Mouse (Mus musculus): Measurements from ENCODE around the gene Rab11fip3. TPM values are rescaled to one million over a fixed set of nuclear protein-coding genes. Genes with fewer than 3 reads are reported as not detected.
A peak's percentile ranks its signal among the peaks of the same experiment; 100 is the strongest.

The Rab11fip3 gene
- polyA plus RNA-seq, 1 experiment: 19.7 TPM

GRCm38 (mm10) chr17:25941511-25942241, 127.7 kb downstream of the Rab11fip3 start:
- H3ac ChIP-seq (ENCODE audit: control insufficient read depth, insufficient read length): peak overlapping the region; percentile 81
- peak overlapping the region; percentile 59 for H3K4me3 ChIP-seq
- peaks cover 12% of the 10 kb centered on the region for H3K79me2 ChIP-seq (ENCODE audit: control insufficient read depth, insufficient read depth)
- H3K4me2 ChIP-seq (ENCODE audit: low read depth): peak overlapping the region; percentile 95
- peaks cover 8% of the 10 kb centered on the region for H3K27me3 ChIP-seq (ENCODE audit: control insufficient read depth, insufficient read depth, insufficient read length)
- no peak for TF ChIP-seq REST (IDR thresholded peaks at IDR 0.05; ENCODE audit: insufficient read depth, insufficient read length)
- no peak for TF ChIP-seq TCF12 (IDR thresholded peaks at IDR 0.05; ENCODE audit: insufficient read depth, poor library complexity, severe bottlenecking)
- peak; percentile 91 for TF ChIP-seq POLR2AphosphoS2 (IDR thresholded peaks at IDR 0.05; ENCODE audit: insufficient read length, low read depth)
- peak in 2 of 3 experiments; percentile 6 to 37 for TF ChIP-seq MYOD1 (IDR thresholded peaks at IDR 0.05; ENCODE audit: control insufficient read depth in 1 of 3, insufficient read length in 2 of 3, low read depth in 2 of 3)
- no peak for TF ChIP-seq USF1 (IDR thresholded peaks at IDR 0.05; ENCODE audit: low read depth)
- peak in 2 of 3 experiments; percentile 42 to 55 for TF ChIP-seq MYOG (IDR thresholded peaks at IDR 0.05; ENCODE audit: control insufficient read depth in 1 of 3, insufficient read depth in 1 of 3, insufficient read length in 2 of 3, low read depth in 2 of 3)
- peak; percentile 35 for TF ChIP-seq E2F4 (IDR thresholded peaks at IDR 0.05; ENCODE audit: insufficient read depth)
- peak; percentile 87 for TF ChIP-seq POLR2A (IDR thresholded peaks at IDR 0.05; ENCODE audit: insufficient read length, low read depth)
- no peak for TF ChIP-seq CEBPB (IDR thresholded peaks at IDR 0.05; ENCODE audit: insufficient read depth, poor library complexity, severe bottlenecking)
- TF ChIP-seq MAX (IDR thresholded peaks at IDR 0.05; ENCODE audit: low read depth): no peak
- no peak for TF ChIP-seq TCF3 (IDR thresholded peaks at IDR 0.05; ENCODE audit: insufficient read length, low read depth)
- no peak for TF ChIP-seq SRF (IDR thresholded peaks at IDR 0.05; ENCODE audit: control insufficient read depth, insufficient read length, low read depth)
- H3K36me3 ChIP-seq (ENCODE audit: control insufficient read depth, insufficient read depth): no peaks in the 10 kb centered on the region

Other genes starting within 250 kb of the Rab11fip3 start
- gene Wdr24, start 245.9 kb downstream of the Rab11fip3 start, polyA plus RNA-seq (2012; fragmentation: generic; extraction: Trizol): 18.0 TPM
- gene Jmjd8, start 240.7 kb downstream of the Rab11fip3 start, polyA plus RNA-seq (2012; fragmentation: generic; extraction: Trizol): 15.5 TPM
- gene Stub1, start 236.2 kb downstream of the Rab11fip3 start, polyA plus RNA-seq (2012; fragmentation: generic; extraction: Trizol): 196 TPM
- gene Rhbdl1, start 232.3 kb downstream of the Rab11fip3 start, polyA plus RNA-seq (2012; fragmentation: generic; extraction: Trizol): 0.67 TPM
- gene Gm20683, start 227.8 kb downstream of the Rab11fip3 start, polyA plus RNA-seq (2012; fragmentation: generic; extraction: Trizol): 0.67 TPM
- 48.3 TPM for gene Rhot2, start 224.7 kb downstream of the Rab11fip3 start, polyA plus RNA-seq (2012; fragmentation: generic; extraction: Trizol)
- 7.4 TPM for gene Wdr90, start 208.1 kb downstream of the Rab11fip3 start, polyA plus RNA-seq (2012; fragmentation: generic; extraction: Trizol)
- gene Mcrip2, start 200.8 kb downstream of the Rab11fip3 start, polyA plus RNA-seq (2012; fragmentation: generic; extraction: Trizol): 36.7 TPM
- 23.6 TPM for gene Mettl26, start 194.5 kb downstream of the Rab11fip3 start, polyA plus RNA-seq (2012; fragmentation: generic; extraction: Trizol)
- gene Wfikkn1, start 188.7 kb downstream of the Rab11fip3 start, polyA plus RNA-seq (2012; fragmentation: generic; extraction: Trizol): 0.25 TPM
- gene Rab40c, start 149.8 kb downstream of the Rab11fip3 start, polyA plus RNA-seq (2012; fragmentation: generic; extraction: Trizol): 18.3 TPM
- gene Pigq, start 124.6 kb downstream of the Rab11fip3 start, polyA plus RNA-seq (2012; fragmentation: generic; extraction: Trizol): 46.3 TPM
- gene Nhlrc4, start 124.6 kb downstream of the Rab11fip3 start, polyA plus RNA-seq (2012; fragmentation: generic; extraction: Trizol): 0.17 TPM
- 0.02 TPM for gene A930017K11Rik, start 117.0 kb downstream of the Rab11fip3 start, polyA plus RNA-seq (2012; fragmentation: generic; extraction: Trizol)
- gene Capn15, start 83.8 kb downstream of the Rab11fip3 start, polyA plus RNA-seq (2012; fragmentation: generic; extraction: Trizol): 7.2 TPM
- gene Decr2, start 20.8 kb upstream of the Rab11fip3 start, polyA plus RNA-seq (2012; fragmentation: generic; extraction: Trizol): 8.3 TPM
- gene Nme4, start 26.0 kb upstream of the Rab11fip3 start, polyA plus RNA-seq (2012; fragmentation: generic; extraction: Trizol): 23.9 TPM
- gene Tmem8, start 43.7 kb upstream of the Rab11fip3 start, polyA plus RNA-seq (2012; fragmentation: generic; extraction: Trizol): 1.5 TPM
- gene Mrpl28, start 53.9 kb upstream of the Rab11fip3 start, polyA plus RNA-seq (2012; fragmentation: generic; extraction: Trizol): 145 TPM
- 26.5 TPM for gene Axin1, start 69.1 kb upstream of the Rab11fip3 start, polyA plus RNA-seq (2012; fragmentation: generic; extraction: Trizol)
- 0.05 TPM for gene Pdia2, start 129.5 kb upstream of the Rab11fip3 start, polyA plus RNA-seq (2012; fragmentation: generic; extraction: Trizol)
- gene Rgs11, start 133.4 kb upstream of the Rab11fip3 start, polyA plus RNA-seq (2012; fragmentation: generic; extraction: Trizol): 0.62 TPM
- gene Arhgdig, start 138.2 kb upstream of the Rab11fip3 start, polyA plus RNA-seq (2012; fragmentation: generic; extraction: Trizol): 12.6 TPM
- gene Fam234a, start 174.7 kb upstream of the Rab11fip3 start, polyA plus RNA-seq (2012; fragmentation: generic; extraction: Trizol): 65.4 TPM
- gene Luc7l, start 183.3 kb upstream of the Rab11fip3 start, polyA plus RNA-seq (2012; fragmentation: generic; extraction: Trizol): 25.1 TPM

Data from myocyte (in vitro differentiated cells).